Mouse (Mus musculus) myocyte (in vitro differentiated cells): ENCODE results near the gene Cxcl12.

Experiments used
- CEBPB ChIP-seq: IDR thresholded peaks from 2 replicates; pipeline ENCODE4 v1.6.1; 2011; ENCODE audit warnings: mild to moderate bottlenecking, moderate library complexity; ENCODE audit not compliant: poor library complexity, insufficient read depth, severe bottlenecking
- MAX ChIP-seq: IDR thresholded peaks from one replicate; pipeline ENCODE4 v1.6.1; 2011; ENCODE audit warnings: low read depth, mild to moderate bottlenecking, control low read depth
- MYOD1 ChIP-seq, 3 experiments: IDR thresholded peaks; one replicate each; pipeline ENCODE4 v1.6.1; 2011; ENCODE audit warnings: control low read depth in 2 of 3, low read depth in 2 of 3, mild to moderate bottlenecking in 2 of 3, moderate library complexity in 1 of 3; ENCODE audit not compliant: insufficient read length in 2 of 3, control insufficient read depth in 1 of 3
- POLR2A ChIP-seq: IDR thresholded peaks from one replicate; pipeline ENCODE4 v1.6.1; 2011; ENCODE audit warnings: low read depth, mild to moderate bottlenecking, control low read depth, moderate library complexity; ENCODE audit not compliant: insufficient read length
- POLR2AphosphoS2 ChIP-seq: IDR thresholded peaks from one replicate; pipeline ENCODE4 v1.6.1; 2011; ENCODE audit warnings: low read depth, control low read depth; ENCODE audit not compliant: insufficient read length
- REST ChIP-seq: IDR thresholded peaks from one replicate; pipeline ENCODE4 v1.6.1; 2011; ENCODE audit warnings: mild to moderate bottlenecking, control low read depth, moderate library complexity; ENCODE audit not compliant: insufficient read depth, insufficient read length
- TCF12 ChIP-seq: IDR thresholded peaks from one replicate; pipeline ENCODE4 v1.6.1; 2011; ENCODE audit warnings: mild to moderate bottlenecking, control low read depth; ENCODE audit not compliant: poor library complexity, insufficient read depth, severe bottlenecking

DNA sequence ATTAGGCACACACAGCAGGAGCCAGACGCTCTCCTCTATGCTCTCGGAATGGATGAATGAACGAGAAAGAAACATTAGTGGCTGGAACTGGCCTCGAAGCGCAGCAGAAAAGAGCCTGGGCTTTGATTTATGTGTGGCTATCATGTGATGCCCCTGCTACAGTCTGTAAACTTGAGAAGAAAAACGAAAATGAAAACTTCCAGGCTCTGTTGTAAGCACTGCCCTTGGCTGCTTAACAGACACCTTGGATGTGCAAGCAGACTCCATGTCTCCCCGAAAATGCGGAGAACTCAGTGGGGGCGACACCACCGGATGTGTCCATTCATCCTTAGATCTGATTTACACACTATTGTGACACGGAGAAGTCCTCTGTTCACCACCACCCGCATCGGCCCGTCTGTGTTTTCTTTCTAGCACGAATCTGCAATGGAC is 37.6 kb upstream of the Cxcl12 start:
- no peak for TF ChIP-seq TCF12
- no peak for TF ChIP-seq POLR2A
- no peak for TF ChIP-seq MAX
- no peak for TF ChIP-seq REST
- TF ChIP-seq POLR2AphosphoS2, result no peak
- TF ChIP-seq MYOD1 (IDR thresholded peaks at IDR 0.05; ENCODE audit: control insufficient read depth in 1 of 3, insufficient read length in 2 of 3, low read depth in 2 of 3), result no peak
- TF ChIP-seq CEBPB, result no peak
